Mouse (Mus musculus): ENCODE results near the gene 1700017N19Rik. TPM values are rescaled to one million over a fixed set of nuclear protein-coding genes. Genes with fewer than 3 reads are reported as not detected.

The 1700017N19Rik gene
- polyA plus RNA-seq, 1 experiment from 2014 or later: not detected

Other genes starting within 250 kb of the 1700017N19Rik start
- not detected in 2 replicates for gene Gm4302, start 249.6 kb upstream of the 1700017N19Rik start, polyA plus RNA-seq (2015; fragmentation: Nextera tagmentation; extraction: Ambion mirVana)
- gene Gm4303, start 244.5 kb upstream of the 1700017N19Rik start, polyA plus RNA-seq (2015; fragmentation: Nextera tagmentation; extraction: Ambion mirVana): not detected in 2 replicates
- not detected in 2 replicates for gene Gm4305, start 239.4 kb upstream of the 1700017N19Rik start, polyA plus RNA-seq (2015; fragmentation: Nextera tagmentation; extraction: Ambion mirVana)
- gene Gm4307, start 229.1 kb upstream of the 1700017N19Rik start, polyA plus RNA-seq (2015; fragmentation: Nextera tagmentation; extraction: Ambion mirVana): not detected in 2 replicates
- not detected in 2 replicates for gene Gm4312, start 207.9 kb upstream of the 1700017N19Rik start, polyA plus RNA-seq (2015; fragmentation: Nextera tagmentation; extraction: Ambion mirVana)
- gene Tmtc3, start 103.1 kb upstream of the 1700017N19Rik start, polyA plus RNA-seq (2015; fragmentation: Nextera tagmentation; extraction: Ambion mirVana): 15.3 and 15.7 TPM in 2 replicates
- 2.3 TPM in 2 replicates for gene Cep290, start 102.9 kb upstream of the 1700017N19Rik start, polyA plus RNA-seq (2015; fragmentation: Nextera tagmentation; extraction: Ambion mirVana)
- 6.6 and 8.7 TPM in 2 replicates for gene 4930430F08Rik, start 61 bp upstream of the 1700017N19Rik start, polyA plus RNA-seq (2015; fragmentation: Nextera tagmentation; extraction: Ambion mirVana)